Comparison of ENCODE assay signal across 9 mouse cellular contexts in genomic region chr2:28536166-28536565, GRCm38 (mm10). TPM values are rescaled to one million over a fixed set of nuclear protein-coding genes. Genes with fewer than 3 reads are reported as not detected.
DNase-seq lines count a peak whose midpoint lies in the region; ATAC-seq and TF ChIP-seq lines count a peak whose summit lies in the region.
"Had no signal": no experiment of that assay in that cellular context is flagged by ENCODE, and none has a peak within 500 bp of the region (broad histone marks: within the 10 kb centered on the region; RNA-seq: fewer than 3 reads in every experiment).

No protein-coding gene starts in this region.

- H3K4me2 ChIP-seq in stomach, embryonic 16.5 days (ENCODE audit: low read depth, low read length) = peak overlapping the region; percentile 88; the same call in 1 of the 2 replicates
- H3K4me2 ChIP-seq: liver, embryonic 13.5 days had no signal

- DNase-seq in cerebellum, adult 2 months = peak in 1 of 2 experiments; percentile 60
- no peak for DNase-seq in cerebellum, adult 9-10 months
- peak; percentile 53 for DNase-seq in retina, postnatal 1 day
- DNase-seq in retina, embryonic 14.5 days (ENCODE audit: low spot score) = no peak
- DNase-seq in limb, embryonic 10.5 days (ENCODE audit: low spot score) = no peak
- DNase-seq in gastrocnemius, postnatal 10 days = no peak
- no peak for DNase-seq in spleen, adult 12 weeks (ENCODE audit: low spot score)
- DNase-seq: liver, embryonic 13.5 days had no signal

- H3K9ac ChIP-seq in stomach, embryonic 16.5 days (ENCODE audit: low read length) = peak overlapping the region; percentile 84; the same call in 1 of the 2 replicates
- H3K9ac ChIP-seq: liver, embryonic 13.5 days had no signal

- TF ChIP-seq CTCF in cerebellum, adult 2 months (IDR thresholded peaks at IDR 0.05; ENCODE audit: borderline replicate concordance, insufficient read depth, low read depth, low read length) = no peak

- WGBS in cerebellum, adult 2 months = 7% methylated on average over 4 of the region's 4 CpGs
- 49% methylated on average over 4 of the region's 4 CpGs for WGBS in limb, embryonic 10.5 days
- 42% methylated on average over 4 of the region's 4 CpGs for WGBS in stomach, embryonic 16.5 days

- H3K4me3 ChIP-seq in cerebellum, adult 2 months (replicated peaks; ENCODE audit: insufficient read depth, low read depth, low read length) = peak overlapping the region; percentile 52
- peak overlapping the region; percentile 78; the same call in 1 of the 2 replicates for H3K4me3 ChIP-seq in limb, embryonic 10.5 days
- no peak overlapping the region for H3K4me3 ChIP-seq in stomach, embryonic 16.5 days (replicated peaks; ENCODE audit: low read length)
- H3K4me3 ChIP-seq: liver, embryonic 13.5 days had no signal

- peaks cover 29% of the 10 kb centered on the region for H3K36me3 ChIP-seq in limb, embryonic 10.5 days
- no peaks in the 10 kb centered on the region for H3K36me3 ChIP-seq in stomach, embryonic 16.5 days (ENCODE audit: control insufficient read depth, insufficient read depth, low read length)
- H3K36me3 ChIP-seq: liver, embryonic 13.5 days had no signal

- ATAC-seq in stomach, embryonic 16.5 days (ENCODE audit: insufficient read depth, low FRiP score) = no peak

- H3K4me1 ChIP-seq in cerebellum, adult 2 months (ENCODE audit: control insufficient read depth, insufficient read depth, low read length) = peaks cover 67% of the 10 kb centered on the region
- peaks cover 89% of the 10 kb centered on the region for H3K4me1 ChIP-seq in limb, embryonic 10.5 days
- H3K4me1 ChIP-seq in stomach, embryonic 16.5 days (ENCODE audit: control insufficient read depth, insufficient read depth, low read length) = peaks cover 83% of the 10 kb centered on the region

- no peak for TF ChIP-seq POLR2A in cerebellum, adult 2 months (IDR thresholded peaks at IDR 0.05; ENCODE audit: borderline replicate concordance, insufficient read depth, low read length)

- no peaks in the 10 kb centered on the region for H3K9me3 ChIP-seq in limb, embryonic 10.5 days (replicated peaks)
- H3K9me3 ChIP-seq in stomach, embryonic 16.5 days (replicated peaks; ENCODE audit: control insufficient read depth, low read length) = no peaks in the 10 kb centered on the region
- H3K9me3 ChIP-seq: liver, embryonic 13.5 days had no signal

- peak overlapping the region; percentile 91 for H3K27ac ChIP-seq in cerebellum, adult 2 months (ENCODE audit: insufficient read depth, low read length)
- peak overlapping the region; percentile 90 for H3K27ac ChIP-seq in limb, embryonic 10.5 days
- peak overlapping the region; percentile 90 for H3K27ac ChIP-seq in stomach, embryonic 16.5 days (ENCODE audit: low read length)

- H3K27me3 ChIP-seq in cerebellum, adult 2 months (ENCODE audit: control insufficient read depth, insufficient read depth, low read length) = no peaks in the 10 kb centered on the region
- H3K27me3 ChIP-seq in limb, embryonic 10.5 days (ENCODE audit: low read depth, poor library complexity, severe bottlenecking) = no peaks in the 10 kb centered on the region
- no peaks in the 10 kb centered on the region for H3K27me3 ChIP-seq in stomach, embryonic 16.5 days (ENCODE audit: control insufficient read depth, insufficient read depth, low read length)

RNA-seq across cellular contexts. Expression of gene Ralgds, which starts 23.2 kb away (rescaled TPM):
- polyA plus RNA-seq in cerebellum, adult 2 months (2012; rRNA removed) = 133 and 151 TPM in 2 replicates
- 46.7 and 58.9 TPM in 2 replicates for polyA plus RNA-seq in limb, embryonic 10.5 days (2016; fragmentation: Nextera tagmentation; extraction: Ambion mirVana)
- polyA plus RNA-seq in stomach, embryonic 16.5 days (2015; fragmentation: Nextera tagmentation; extraction: Ambion mirVana) = 24.6 and 28.2 TPM in 2 replicates
- 10 to 100 TPM; 33.1 to 43.9 TPM for total RNA-seq in gastrocnemius, postnatal 10 days (2021)

RNA-seq across cellular contexts. Expression of gene Cel, which starts 27.0 kb away (rescaled TPM):
- polyA plus RNA-seq in cerebellum, adult 2 months (2012; rRNA removed) = 0.10 TPM in 2 replicates
- polyA plus RNA-seq in limb, embryonic 10.5 days (2016; fragmentation: Nextera tagmentation; extraction: Ambion mirVana) = not detected in 2 replicates
- polyA plus RNA-seq in stomach, embryonic 16.5 days (2015; fragmentation: Nextera tagmentation; extraction: Ambion mirVana) = 562 and 718 TPM in 2 replicates
- not detected for total RNA-seq in gastrocnemius, postnatal 10 days (2021)

RNA-seq across cellular contexts. Expression of gene Gm10134, which starts 30.3 kb away (rescaled TPM):
- polyA plus RNA-seq in cerebellum, adult 2 months (2012; rRNA removed) = 0.48 TPM in 1 of 2 replicates, not detected in the other
- not detected in 2 replicates for polyA plus RNA-seq in limb, embryonic 10.5 days (2016; fragmentation: Nextera tagmentation; extraction: Ambion mirVana)
- polyA plus RNA-seq in stomach, embryonic 16.5 days (2015; fragmentation: Nextera tagmentation; extraction: Ambion mirVana) = 7.4 and 8.9 TPM in 2 replicates
- total RNA-seq in gastrocnemius, postnatal 10 days (2021) = 1 to 10 TPM in 1 of 2 experiments, not detected in 1; 2.0 TPM

RNA-seq across cellular contexts. Expression of gene Gbgt1, which starts 39.5 kb away (rescaled TPM):
- 1.1 and 1.5 TPM in 2 replicates for polyA plus RNA-seq in cerebellum, adult 2 months (2012; rRNA removed)
- polyA plus RNA-seq in limb, embryonic 10.5 days (2016; fragmentation: Nextera tagmentation; extraction: Ambion mirVana) = not detected in 2 replicates
- polyA plus RNA-seq in stomach, embryonic 16.5 days (2015; fragmentation: Nextera tagmentation; extraction: Ambion mirVana) = 3.2 and 3.5 TPM in 2 replicates
- 1 to 10 TPM; 1.9 to 3.5 TPM for total RNA-seq in gastrocnemius, postnatal 10 days (2021)

RNA-seq across cellular contexts. Expression of gene Gtf3c5, which starts 47.4 kb away (rescaled TPM):
- polyA plus RNA-seq in cerebellum, adult 2 months (2012; rRNA removed) = 32.4 and 32.6 TPM in 2 replicates
- 69.9 and 71.6 TPM in 2 replicates for polyA plus RNA-seq in limb, embryonic 10.5 days (2016; fragmentation: Nextera tagmentation; extraction: Ambion mirVana)
- 37.2 and 38.2 TPM in 2 replicates for polyA plus RNA-seq in stomach, embryonic 16.5 days (2015; fragmentation: Nextera tagmentation; extraction: Ambion mirVana)
- total RNA-seq in gastrocnemius, postnatal 10 days (2021) = 10 to 100 TPM in 1 of 2 experiments, 1 to 10 TPM in 1; 9.1 to 10.2 TPM

Comparison
In these comparisons a context has a peak if more than half of its experiments do, and no peak if none do; other contexts are left out.
1. RNA of gene Cel, which starts 27.0 kb away (polyA plus RNA-seq): 562 to 718 TPM in stomach, embryonic 16.5 days; 0.10 TPM in cerebellum, adult 2 months and not detected in limb, embryonic 10.5 days; every median in the first group is over 100 times any median in the second.
2. Peak in every context shown above with its lines, with median percentiles within 50 percentile points of each other: H3K27ac ChIP-seq.